Mouse (Mus musculus) embryo, embryonic 11 days (tissue): Measurements from ENCODE around the gene Bsph2.

Source experiments
- DNase-seq: peaks from one replicate; pipeline ENCODE4 v3.0.0-alpha.2; 2015

Bsph2 gene

DNA sequence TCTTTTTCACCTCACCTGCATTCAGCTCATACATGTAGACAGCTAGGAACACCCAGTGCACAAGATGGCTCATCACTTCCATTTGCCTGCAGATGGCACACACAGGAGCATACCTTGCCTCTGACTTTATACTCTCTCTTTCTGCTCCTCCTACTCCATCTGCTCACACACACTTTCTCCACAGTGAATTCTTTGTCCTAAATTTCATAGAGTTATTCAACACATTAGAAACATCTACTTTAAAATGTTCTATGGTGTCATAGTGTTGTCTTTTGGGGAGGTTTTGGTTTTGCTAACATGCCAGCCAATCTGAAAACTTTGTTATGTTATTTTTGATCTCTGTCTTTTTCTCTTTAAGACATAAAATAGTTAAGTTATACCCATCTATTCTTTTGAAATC lies at the start of gene Bsph2:
Bsph2 (minus strand) TSS at position 101 of the 400 bp plus-strand sequence.
- no peak for DNase-seq

DNA sequence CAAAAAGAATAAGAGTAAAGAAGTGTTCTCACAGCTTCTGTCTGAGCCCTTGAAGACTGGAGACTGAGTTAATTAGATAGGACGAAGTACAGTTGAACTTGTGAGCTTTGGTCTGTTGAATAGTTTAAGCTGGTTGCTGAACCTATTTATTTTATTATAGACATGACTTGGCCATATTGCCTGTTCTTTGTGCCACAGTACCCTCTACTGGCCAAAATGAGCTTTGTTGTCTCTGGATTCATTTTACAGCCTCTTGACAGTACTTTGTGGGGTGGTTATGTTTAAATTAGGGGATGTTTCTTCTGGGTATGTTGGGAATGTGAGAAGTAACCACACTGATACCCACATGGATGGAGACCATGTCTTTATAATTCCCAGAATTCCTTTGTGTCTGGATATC lies 59.3 kb downstream of the Bsph2 start:
- DNase-seq, result no peak
